Mouse (Mus musculus) heart, adult 2 months (tissue): Measurements from ENCODE around the gene Gpr137.
A peak's percentile ranks its signal among the peaks of the same experiment; 100 is the strongest.

Experiments
- EP300 ChIP-seq: fragments of 200-500 bp; IDR thresholded peaks from 2 replicates; pipeline ENCODE4 v1.6.1; 2011; ENCODE audit warnings: low read depth, low read length, control low read depth; ENCODE audit not compliant: insufficient read depth
- POLR2A ChIP-seq: fragments of 200-500 bp; IDR thresholded peaks from 2 replicates; pipeline ENCODE4 v1.6.1; 2011; ENCODE audit warnings: mild to moderate bottlenecking, low read depth, low read length, control low read depth; ENCODE audit not compliant: insufficient read depth

- TF ChIP-seq EP300 (0 out of 2 replicates have a peak, but pooled peaks have one; percentile 29), POLR2A (no peak)
Measured at GRCm38 (mm10) chr19:6955424-6955823, 13.1 kb upstream of the Gpr137 start.
